Mouse (Mus musculus): ENCODE results near the gene Tnip3. TPM values are rescaled to one million over a fixed set of nuclear protein-coding genes. Genes with fewer than 3 reads are reported as not detected.

Gene Tnip3
- polyA plus RNA-seq, 1 experiment from 2014 or later: not detected

- H3K27me3 ChIP-seq: no peaks in the 10 kb centered on the region
- no peak for ATAC-seq (ENCODE audit: low read depth)
- no peak overlapping the region for H3K27ac ChIP-seq (replicated peaks)
- no peak overlapping the region for H3K4me3 ChIP-seq
- H3K9me3 ChIP-seq: no peaks in the 10 kb centered on the region
- no peaks in the 10 kb centered on the region for H3K36me3 ChIP-seq
- H3K4me2 ChIP-seq: no peak overlapping the region
- no peaks in the 10 kb centered on the region for H3K4me1 ChIP-seq (replicated peaks)
- 97% methylated on average over 2 of the region's 2 CpGs for WGBS
- H3K9ac ChIP-seq: no peak overlapping the region
Observed at GRCm38 (mm10) chr6:65590018-65590417, 64.9 kb downstream of the Tnip3 start.

DNA sequence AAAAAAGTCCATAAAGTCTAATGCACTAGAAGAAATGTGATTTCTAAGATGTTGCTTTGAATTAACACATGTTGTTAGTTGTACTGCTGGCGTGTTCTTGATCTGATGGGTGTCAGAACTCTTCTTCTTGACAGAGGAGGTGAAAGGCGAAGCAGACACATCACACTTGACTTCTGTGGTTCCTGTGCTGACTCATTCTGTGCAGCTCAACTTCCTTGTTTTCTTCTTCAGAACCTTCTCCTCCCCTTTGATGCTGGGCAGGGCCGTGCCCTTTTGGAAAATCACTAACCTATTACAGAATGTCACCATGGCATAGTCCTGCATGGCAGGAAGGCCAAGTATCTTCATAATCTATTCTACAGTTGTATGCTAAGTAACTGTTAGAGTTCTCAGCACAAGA lies 69.1 kb downstream of the Tnip3 start:
- ATAC-seq (ENCODE audit: low read depth): no peak
- no peaks in the 10 kb centered on the region for H3K9me3 ChIP-seq
- no peak overlapping the region for H3K27ac ChIP-seq (replicated peaks)
- H3K4me1 ChIP-seq (replicated peaks): no peaks in the 10 kb centered on the region
- H3K27me3 ChIP-seq: no peaks in the 10 kb centered on the region
- 83% methylated on average over 3 of the region's 3 CpGs for WGBS
- H3K9ac ChIP-seq: no peak overlapping the region
- H3K4me2 ChIP-seq: no peak overlapping the region
- H3K4me3 ChIP-seq: no peak overlapping the region
- no peaks in the 10 kb centered on the region for H3K36me3 ChIP-seq

- no peak for ATAC-seq (ENCODE audit: low read depth)
- Histone ChIP-seq H3K27ac (replicated peaks) (no peak overlapping the region), H3K9ac (no peak overlapping the region), H3K4me3 (no peak overlapping the region), H3K36me3 (no peaks in the 10 kb centered on the region), H3K9me3 (no peaks in the 10 kb centered on the region), H3K4me1 (replicated peaks) (peaks cover 3% of the 10 kb centered on the region), H3K4me2 (no peak overlapping the region), H3K27me3 (no peaks in the 10 kb centered on the region)
- 86% methylated on average over 1 of the region's 1 CpGs for WGBS
Observed at GRCm38 (mm10) chr6:65595371-65595770, 70.3 kb downstream of the Tnip3 start.

GRCm38 (mm10) chr6:65597056-65597818 lies 72.1 kb downstream of the Tnip3 start:
- no peaks in the 10 kb centered on the region for H3K36me3 ChIP-seq
- no peak overlapping the region for H3K4me3 ChIP-seq
- H3K4me2 ChIP-seq: no peak overlapping the region
- no peak overlapping the region for H3K27ac ChIP-seq (replicated peaks)
- no peak for ATAC-seq (ENCODE audit: low read depth)
- H3K9ac ChIP-seq: no peak overlapping the region
- peaks cover 3% of the 10 kb centered on the region for H3K4me1 ChIP-seq (replicated peaks)
- whole genome bisulfite sequencing: 28% methylated on average over 12 of the region's 12 CpGs
- H3K9me3 ChIP-seq: no peaks in the 10 kb centered on the region
- H3K27me3 ChIP-seq: no peaks in the 10 kb centered on the region

DNA sequence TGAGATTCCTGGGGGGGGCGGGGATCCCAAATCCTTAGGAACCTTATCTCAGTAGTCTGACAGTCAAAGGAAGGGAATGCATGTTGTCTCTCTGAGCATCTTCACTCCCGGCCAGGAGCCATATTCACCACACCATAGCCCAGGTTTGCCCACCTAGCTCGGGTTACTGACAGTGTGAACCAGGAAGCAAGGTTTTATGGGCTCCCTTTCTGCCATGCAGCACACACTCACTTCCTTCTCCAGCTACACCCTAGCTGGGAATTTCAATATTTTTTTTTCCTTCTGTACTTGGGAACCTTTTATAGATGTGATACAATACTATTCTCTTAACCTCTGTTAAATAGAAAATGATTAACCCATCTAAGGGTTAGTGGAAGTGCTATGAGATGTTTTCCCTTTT lies 73.4 kb downstream of the Tnip3 start:
- no peaks in the 10 kb centered on the region for H3K27me3 ChIP-seq
- 84% methylated on average over 3 of the region's 3 CpGs for WGBS
- H3K27ac ChIP-seq (replicated peaks): no peak overlapping the region
- no peaks in the 10 kb centered on the region for H3K9me3 ChIP-seq
- peaks cover 3% of the 10 kb centered on the region for H3K4me1 ChIP-seq (replicated peaks)
- no peak overlapping the region for H3K4me2 ChIP-seq
- no peaks in the 10 kb centered on the region for H3K36me3 ChIP-seq
- H3K4me3 ChIP-seq: no peak overlapping the region
- ATAC-seq (ENCODE audit: low read depth): no peak
- no peak overlapping the region for H3K9ac ChIP-seq

GRCm38 (mm10) chr6:65599865-65600739 lies 75.0 kb downstream of the Tnip3 start:
- WGBS: 26% methylated on average over 7 of the region's 7 CpGs
- Histone ChIP-seq H3K4me1 (replicated peaks) (peaks cover 3% of the 10 kb centered on the region), H3K36me3 (no peaks in the 10 kb centered on the region), H3K9me3 (no peaks in the 10 kb centered on the region), H3K4me3 (no peak overlapping the region), H3K27ac (replicated peaks) (no peak overlapping the region), H3K9ac (no peak overlapping the region), H3K4me2 (no peak overlapping the region), H3K27me3 (no peaks in the 10 kb centered on the region)
- no peak for ATAC-seq (ENCODE audit: low read depth)

- Histone ChIP-seq H3K27ac (replicated peaks) (no peak overlapping the region), H3K9me3 (no peaks in the 10 kb centered on the region), H3K4me2 (no peak overlapping the region), H3K4me1 (replicated peaks) (peaks cover 3% of the 10 kb centered on the region), H3K9ac (no peak overlapping the region), H3K4me3 (no peak overlapping the region), H3K36me3 (no peaks in the 10 kb centered on the region), H3K27me3 (no peaks in the 10 kb centered on the region)
- no peak for ATAC-seq (ENCODE audit: low read depth)
- 60% methylated on average over 1 of the region's 1 CpGs for WGBS
Observed at GRCm38 (mm10) chr6:65600887-65601286, 75.8 kb downstream of the Tnip3 start.

DNA sequence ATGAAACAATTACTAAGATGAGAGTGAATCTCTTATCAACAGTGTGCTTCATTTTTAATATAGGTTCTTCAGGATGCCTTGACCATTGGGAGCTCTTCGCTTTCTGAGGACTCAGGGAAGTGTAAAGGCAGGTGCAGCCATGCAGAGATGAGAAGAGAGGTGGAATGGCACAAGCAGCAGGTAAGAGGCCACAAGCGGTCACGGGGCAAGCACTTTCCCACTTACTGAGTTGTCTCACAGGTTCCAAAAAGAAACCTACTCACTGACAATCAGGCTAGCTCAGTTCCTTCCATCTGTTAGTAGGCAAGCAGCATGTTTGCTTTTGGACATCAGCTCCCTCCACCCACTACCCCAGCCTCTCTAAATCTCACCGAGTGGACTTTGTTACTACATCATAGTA lies 80.7 kb downstream of the Tnip3 start:
- Histone ChIP-seq H3K4me3 (no peak overlapping the region), H3K9ac (no peak overlapping the region), H3K4me2 (no peak overlapping the region), H3K4me1 (replicated peaks) (no peaks in the 10 kb centered on the region), H3K9me3 (no peaks in the 10 kb centered on the region), H3K27ac (replicated peaks) (no peak overlapping the region), H3K36me3 (no peaks in the 10 kb centered on the region), H3K27me3 (no peaks in the 10 kb centered on the region)
- WGBS: 82% methylated on average over 4 of the region's 4 CpGs
- ATAC-seq (ENCODE audit: low read depth): no peak

DNA sequence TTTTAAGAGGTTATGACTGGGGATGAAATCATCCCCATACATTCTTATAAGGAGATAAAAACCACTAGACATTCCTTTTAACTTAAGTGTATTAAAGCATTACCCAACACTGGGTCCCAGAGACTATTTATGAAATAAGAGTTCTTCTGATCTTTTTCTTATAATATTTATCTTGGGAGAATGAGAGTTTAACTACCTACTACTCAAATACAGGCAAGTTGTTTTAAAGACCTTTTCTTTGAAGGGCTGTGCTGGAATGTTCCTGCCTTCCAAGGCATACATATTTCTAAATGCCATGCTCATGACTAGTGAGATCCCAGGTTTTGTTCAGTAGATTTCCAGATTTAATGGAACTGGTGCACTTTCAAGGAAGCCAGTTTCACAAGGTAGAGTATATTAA lies 81.8 kb downstream of the Tnip3 start:
- Histone ChIP-seq H3K4me3 (no peak overlapping the region), H3K27ac (replicated peaks) (no peak overlapping the region), H3K9ac (no peak overlapping the region), H3K9me3 (no peaks in the 10 kb centered on the region), H3K27me3 (no peaks in the 10 kb centered on the region), H3K4me1 (replicated peaks) (no peaks in the 10 kb centered on the region), H3K4me2 (no peak overlapping the region), H3K36me3 (no peaks in the 10 kb centered on the region)
- no peak for ATAC-seq (ENCODE audit: low read depth)

- H3K4me1 ChIP-seq (replicated peaks): no peaks in the 10 kb centered on the region
- no peaks in the 10 kb centered on the region for H3K36me3 ChIP-seq
- H3K27ac ChIP-seq (replicated peaks): no peak overlapping the region
- no peak overlapping the region for H3K9ac ChIP-seq
- no peaks in the 10 kb centered on the region for H3K9me3 ChIP-seq
- no peak overlapping the region for H3K4me2 ChIP-seq
- ATAC-seq (ENCODE audit: low read depth): no peak
- no peak overlapping the region for H3K4me3 ChIP-seq
- H3K27me3 ChIP-seq: no peaks in the 10 kb centered on the region
Observed at GRCm38 (mm10) chr6:65611834-65612233, 86.7 kb downstream of the Tnip3 start.

- Histone ChIP-seq H3K4me3 (no peak overlapping the region), H3K4me2 (no peak overlapping the region), H3K36me3 (no peaks in the 10 kb centered on the region), H3K9ac (no peak overlapping the region), H3K27ac (replicated peaks) (no peak overlapping the region), H3K4me1 (replicated peaks) (no peaks in the 10 kb centered on the region), H3K9me3 (no peaks in the 10 kb centered on the region), H3K27me3 (no peaks in the 10 kb centered on the region)
- ATAC-seq (ENCODE audit: low read depth): no peak
Observed at GRCm38 (mm10) chr6:65613924-65614585, 88.9 kb downstream of the Tnip3 start.

DNA sequence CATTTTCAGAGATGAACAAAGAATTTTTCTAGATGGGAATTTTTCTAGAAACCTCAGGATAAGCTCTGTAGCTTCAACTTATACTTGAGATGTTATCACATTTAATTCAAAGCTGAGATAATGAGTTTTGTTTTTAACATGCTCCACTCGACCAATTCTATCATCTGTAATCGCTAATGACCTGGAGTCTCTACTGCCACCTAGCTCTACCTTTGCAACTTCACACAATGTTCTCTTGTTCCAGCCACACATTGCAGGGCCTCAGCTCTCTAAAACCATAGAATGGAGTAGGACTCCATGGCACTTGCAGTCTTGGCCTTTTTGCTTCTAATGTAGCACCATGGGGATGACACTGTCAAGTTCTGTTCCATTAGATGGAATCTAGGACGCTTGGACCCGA lies 90.5 kb downstream of the Tnip3 start:
- no peak for ATAC-seq (ENCODE audit: low read depth)
- H3K27me3 ChIP-seq: no peaks in the 10 kb centered on the region
- no peaks in the 10 kb centered on the region for H3K36me3 ChIP-seq
- 71% methylated on average over 4 of the region's 4 CpGs for WGBS
- H3K9me3 ChIP-seq: no peaks in the 10 kb centered on the region
- no peak overlapping the region for H3K27ac ChIP-seq (replicated peaks)
- no peak overlapping the region for H3K4me2 ChIP-seq
- H3K9ac ChIP-seq: no peak overlapping the region
- H3K4me1 ChIP-seq (replicated peaks): no peaks in the 10 kb centered on the region
- H3K4me3 ChIP-seq: no peak overlapping the region

Measured in neural tube, embryonic 13.5 days (tissue).